Mouse (Mus musculus) erythroblast, embryonic 14.5 days (primary cell): ENCODE data around the gene Nipal1.

ENCODE experiments used
- GATA1 ChIP-seq: IDR thresholded peaks from 2 replicates; pipeline ENCODE4 v1.6.1; 2012; ENCODE audit warnings: low read length, inconsistent platforms, mixed read lengths
- TAL1 ChIP-seq: IDR thresholded peaks from 3 replicates; pipeline ENCODE4 v1.6.1; 2012; ENCODE audit warnings: low read length, inconsistent platforms, mixed read lengths

DNA sequence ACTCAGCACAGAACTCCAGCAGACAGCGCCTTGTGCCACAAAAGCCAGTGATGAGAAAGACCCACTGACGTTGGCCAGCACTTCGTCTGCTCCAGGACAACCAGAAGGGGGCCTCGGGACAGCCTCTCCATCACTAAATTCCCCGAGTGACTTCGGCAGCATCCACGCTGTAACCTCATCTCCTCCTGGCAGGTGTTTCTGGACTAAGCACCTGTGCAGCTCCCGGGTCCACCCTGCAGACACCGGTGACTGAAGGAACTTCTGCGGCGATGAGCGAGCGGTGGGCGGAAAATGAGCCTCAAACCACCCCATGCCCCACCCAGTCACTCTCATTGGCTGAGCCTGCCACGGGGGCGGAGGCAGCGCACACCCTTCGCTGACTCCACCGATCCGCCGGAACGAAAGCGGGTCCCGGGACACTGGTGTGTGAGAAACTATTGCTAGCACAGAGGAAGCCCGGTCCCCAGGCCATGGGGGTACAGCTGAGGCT lies at the start of gene Nipal1:
- no peak for TF ChIP-seq GATA1
- TF ChIP-seq TAL1: no peak
